Mouse (Mus musculus) heart, adult 9 months (tissue): ENCODE data around the gene Hoxb4.

Experiments used
- DNase-seq, 2 experiments: peaks; one replicate each; pipeline ENCODE4 v3.0.0; 2022; ENCODE audit warnings: low spot score in 2 of 2

Hoxb4 gene

DNA sequence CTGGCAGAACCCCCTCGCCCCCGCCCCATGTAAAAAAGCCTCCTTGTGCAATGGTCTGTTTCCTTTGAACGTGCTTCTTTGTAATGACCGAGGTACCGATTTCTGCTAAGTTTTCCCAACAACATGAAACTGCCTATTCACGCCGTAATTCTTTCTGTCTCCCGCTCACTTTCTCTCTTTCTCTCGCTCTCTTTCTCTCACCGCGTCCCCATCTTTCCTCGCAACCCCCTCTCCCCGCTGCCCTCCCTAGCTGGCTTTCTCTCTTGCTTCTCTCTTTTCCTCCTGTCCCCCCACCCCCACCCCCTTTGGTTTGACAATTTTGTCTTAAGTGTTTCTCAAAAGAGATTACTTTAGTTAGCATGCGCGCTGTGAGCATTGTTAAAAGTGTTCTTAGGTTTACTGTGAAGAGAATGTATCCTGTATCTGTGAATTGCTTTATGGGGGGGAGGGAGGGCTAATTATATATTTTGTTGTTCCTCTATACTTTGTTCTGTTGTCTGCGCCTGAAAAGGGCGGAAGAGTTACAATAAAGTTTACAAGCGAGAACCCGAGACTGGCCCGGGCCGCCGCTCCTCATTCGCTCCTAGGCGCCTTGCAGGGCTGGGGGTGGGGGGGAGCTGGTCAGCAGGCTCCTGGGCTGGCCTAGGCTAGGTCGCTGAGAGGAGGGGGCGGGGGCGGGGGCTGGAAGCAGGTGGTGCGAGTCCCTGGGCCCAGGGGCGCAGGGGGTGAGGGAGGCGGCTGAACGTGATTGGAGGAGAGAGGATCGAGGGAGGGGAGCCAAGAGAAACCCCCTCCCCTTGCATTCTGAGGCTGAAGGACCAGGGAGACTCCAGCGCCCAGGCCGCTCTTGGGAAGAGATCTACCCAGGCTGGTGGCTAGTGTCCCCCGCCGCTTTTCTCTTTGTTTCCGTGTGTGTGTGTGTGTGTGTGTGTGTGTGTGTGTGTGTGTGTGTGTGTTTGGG lies 33.0 kb upstream of the Hoxb4 start:
- DNase-seq = no peak

DNA sequence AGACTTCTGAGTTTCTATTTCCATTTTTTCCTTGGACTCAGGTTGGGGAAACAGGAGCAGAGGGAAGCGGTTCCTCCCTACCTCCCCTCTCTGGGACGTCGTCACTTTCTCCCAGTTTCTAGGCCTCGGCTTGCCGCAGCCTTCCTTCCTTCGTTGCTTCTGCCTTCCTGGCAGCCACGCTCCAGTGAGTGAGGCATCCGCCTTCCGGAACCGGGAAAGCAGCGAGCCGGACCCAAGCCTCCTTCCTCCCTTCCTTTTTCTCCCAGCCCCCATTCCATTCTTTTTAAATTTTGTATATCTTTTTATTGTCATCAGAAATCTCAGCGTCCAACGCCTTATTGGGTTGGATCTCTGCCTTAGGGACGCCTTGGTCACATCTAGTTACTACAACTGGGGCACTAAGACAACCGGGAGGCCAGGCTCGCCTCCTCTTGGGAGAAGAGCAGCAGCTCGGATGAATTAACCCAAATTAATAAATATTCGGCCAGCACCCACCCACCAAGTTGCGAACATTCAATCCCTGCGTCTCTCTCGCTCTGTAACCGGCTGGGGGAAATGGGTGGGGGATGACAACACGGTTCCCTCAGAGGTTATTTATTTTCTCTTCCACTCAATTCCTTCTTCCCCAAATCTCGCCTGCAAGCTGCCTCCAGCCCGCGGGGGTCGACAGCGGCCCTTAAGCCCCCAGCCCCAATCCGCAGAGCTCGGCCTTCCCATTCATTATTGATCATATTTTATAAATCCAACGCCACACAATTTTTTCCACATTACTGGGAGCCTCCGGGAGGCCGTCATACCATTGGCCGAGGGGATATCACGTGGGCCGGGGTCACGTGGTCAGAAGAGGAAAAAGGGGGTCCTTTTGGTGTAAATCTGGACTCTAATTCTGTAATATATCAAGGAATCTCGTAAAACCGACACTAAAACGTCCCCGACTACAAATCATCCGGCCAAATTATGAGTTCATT lies 32.0 kb upstream of the Hoxb4 start, which contains the start of gene Hoxb7:
Hoxb7 (plus strand) TSS at position 853 of the 968 bp plus-strand sequence.
- no peak for DNase-seq

DNA sequence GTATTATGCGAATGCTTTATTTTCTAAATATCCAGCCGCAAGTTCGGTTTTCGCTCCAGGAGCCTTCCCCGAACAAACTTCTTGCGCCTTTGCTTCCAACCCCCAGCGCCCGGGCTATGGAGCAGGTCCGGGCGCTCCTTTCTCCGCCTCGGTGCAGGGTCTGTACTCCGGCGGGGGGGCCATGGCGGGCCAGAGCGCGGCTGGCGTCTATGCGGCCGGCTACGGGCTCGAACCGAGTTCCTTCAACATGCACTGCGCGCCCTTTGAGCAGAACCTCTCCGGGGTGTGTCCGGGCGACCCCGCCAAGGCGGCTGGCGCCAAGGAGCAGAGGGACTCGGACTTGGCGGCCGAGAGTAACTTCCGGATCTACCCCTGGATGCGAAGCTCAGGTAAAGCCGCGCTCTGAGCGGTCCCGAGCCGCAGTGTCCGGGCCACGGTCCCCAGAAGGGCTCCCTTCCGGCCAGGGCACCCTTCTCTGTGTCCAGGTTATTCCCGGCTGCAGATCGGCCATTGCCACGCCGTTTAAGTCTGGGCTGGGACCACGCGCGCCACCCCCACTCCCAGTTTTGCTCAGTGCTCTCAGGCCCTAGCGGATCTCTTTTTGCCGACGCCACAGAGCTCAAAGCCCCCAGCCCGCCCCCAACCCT lies 31.2 kb upstream of the Hoxb4 start:
- DNase-seq = no peak

DNA sequence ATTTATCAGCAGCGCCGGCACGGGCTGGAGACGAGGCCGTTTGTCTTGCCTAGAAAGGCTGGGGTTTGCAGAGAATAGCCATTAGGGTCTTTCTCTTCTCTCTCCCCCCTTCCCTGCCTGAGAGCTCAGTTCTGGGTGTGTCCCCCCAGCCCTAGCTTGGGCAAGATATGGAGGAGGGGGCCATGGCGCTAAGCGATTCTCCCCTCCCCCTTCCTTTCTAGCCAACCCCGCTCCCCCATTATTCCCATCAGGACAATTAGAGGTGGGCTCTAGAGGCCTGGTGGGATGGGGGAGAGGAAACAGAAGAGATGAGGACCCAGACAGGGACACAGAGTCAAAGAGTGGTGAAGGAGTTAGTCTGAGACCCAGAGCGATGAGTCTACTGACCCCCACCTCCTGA lies 30.7 kb upstream of the Hoxb4 start:
- no peak for DNase-seq

DNA sequence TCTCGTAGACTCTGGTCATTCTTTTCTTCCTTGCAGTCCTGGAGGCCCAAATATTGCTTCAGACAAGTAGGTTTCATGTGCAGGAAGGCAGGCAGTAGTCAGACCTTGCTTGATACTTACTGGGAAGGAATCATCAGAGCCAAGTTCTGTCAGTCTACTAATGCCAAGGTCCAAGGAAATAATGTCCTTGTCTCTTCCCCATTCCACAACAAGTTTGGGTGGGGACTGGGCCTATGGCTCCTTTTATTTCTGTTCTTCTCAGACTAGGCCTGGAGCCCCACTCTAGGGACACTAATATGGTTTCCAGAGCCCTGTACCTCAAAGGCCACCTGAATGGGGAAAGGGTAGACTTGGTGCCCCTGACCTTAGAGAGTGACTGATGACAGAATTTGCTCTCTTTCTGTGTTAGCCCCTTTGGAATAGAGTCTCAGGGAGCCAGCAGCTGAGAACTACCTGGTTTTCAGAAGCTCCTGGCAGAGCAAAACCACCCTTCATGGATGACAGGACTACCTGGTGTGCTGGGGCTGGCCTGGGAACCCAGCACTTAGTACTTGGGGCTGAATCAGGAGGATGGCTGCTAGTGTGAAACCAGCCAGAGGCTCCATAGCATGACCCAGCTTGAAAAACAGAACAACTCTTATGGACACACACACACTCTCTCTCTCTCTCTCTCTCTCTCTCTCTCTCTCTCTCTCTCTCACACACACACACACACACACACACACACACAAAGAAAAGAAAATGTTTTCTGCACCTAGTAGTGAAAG lies 29.4 kb upstream of the Hoxb4 start:
- no peak for DNase-seq

DNA sequence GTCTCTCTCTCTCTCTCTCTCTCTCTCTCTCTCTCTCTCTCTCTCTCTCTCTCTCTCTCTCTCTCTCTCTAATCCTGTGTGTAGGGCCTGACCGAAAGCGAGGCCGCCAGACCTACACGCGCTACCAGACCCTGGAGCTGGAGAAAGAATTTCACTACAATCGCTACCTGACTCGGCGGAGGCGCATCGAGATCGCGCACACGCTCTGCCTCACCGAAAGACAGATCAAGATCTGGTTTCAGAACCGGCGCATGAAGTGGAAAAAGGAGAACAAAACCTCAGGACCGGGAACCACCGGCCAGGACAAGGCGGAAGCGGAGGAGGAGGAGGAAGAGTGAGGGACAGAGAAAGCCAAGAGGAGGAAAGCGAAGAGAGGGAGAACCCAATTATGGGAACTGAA lies 28.8 kb upstream of the Hoxb4 start:
- DNase-seq = no peak

DNA sequence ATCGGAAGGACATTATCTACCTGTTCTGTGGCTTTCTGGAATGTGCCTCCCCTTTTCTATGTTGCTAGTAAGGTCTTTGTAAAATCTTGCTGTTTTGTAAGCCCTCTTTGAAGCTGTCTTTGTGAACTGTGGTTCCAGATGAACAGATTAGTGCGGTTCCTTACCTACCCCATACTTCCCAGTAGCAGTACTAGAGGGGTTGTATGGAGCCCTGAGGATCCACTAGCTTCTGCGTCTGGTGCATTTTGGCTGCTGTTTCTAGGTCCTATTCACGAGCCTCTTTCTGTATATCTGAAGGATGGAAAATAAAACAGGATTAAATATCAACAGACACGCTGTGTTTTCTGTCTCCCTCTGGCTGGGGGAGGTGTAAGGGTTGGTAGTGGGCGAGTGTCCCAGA lies 28.2 kb upstream of the Hoxb4 start:
- DNase-seq = no peak

DNA sequence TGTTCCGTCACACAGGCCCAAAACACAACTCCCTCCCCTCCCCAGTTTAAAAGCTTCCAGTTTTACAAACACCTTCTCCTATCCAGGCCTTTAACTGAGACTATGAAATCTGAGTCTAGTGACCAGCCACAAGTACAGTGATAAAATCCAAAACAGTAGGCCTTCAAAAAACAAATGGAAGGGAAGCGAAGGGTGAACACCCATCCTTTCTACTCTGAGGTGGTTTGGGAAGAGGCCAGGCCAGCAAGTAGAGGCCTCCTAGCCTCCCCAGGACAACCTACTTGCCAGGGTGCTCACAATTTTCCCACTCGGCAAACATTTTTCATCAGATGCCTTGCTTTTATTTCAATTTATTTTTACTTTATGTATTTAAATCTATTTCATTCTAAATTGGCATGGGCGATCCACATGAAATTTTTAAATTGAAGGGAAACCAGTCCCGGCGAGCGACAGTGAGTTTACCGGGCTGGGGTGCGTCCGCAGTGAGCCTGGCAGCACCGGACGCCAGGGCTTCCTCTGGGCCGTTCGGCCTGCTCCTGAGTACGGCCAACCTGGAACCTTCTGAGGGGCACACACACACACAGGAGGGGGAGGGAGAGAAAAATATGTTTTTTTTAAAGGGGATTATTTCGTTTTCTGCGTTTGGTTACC lies 27.2 kb upstream of the Hoxb4 start:
- DNase-seq = no peak

DNA sequence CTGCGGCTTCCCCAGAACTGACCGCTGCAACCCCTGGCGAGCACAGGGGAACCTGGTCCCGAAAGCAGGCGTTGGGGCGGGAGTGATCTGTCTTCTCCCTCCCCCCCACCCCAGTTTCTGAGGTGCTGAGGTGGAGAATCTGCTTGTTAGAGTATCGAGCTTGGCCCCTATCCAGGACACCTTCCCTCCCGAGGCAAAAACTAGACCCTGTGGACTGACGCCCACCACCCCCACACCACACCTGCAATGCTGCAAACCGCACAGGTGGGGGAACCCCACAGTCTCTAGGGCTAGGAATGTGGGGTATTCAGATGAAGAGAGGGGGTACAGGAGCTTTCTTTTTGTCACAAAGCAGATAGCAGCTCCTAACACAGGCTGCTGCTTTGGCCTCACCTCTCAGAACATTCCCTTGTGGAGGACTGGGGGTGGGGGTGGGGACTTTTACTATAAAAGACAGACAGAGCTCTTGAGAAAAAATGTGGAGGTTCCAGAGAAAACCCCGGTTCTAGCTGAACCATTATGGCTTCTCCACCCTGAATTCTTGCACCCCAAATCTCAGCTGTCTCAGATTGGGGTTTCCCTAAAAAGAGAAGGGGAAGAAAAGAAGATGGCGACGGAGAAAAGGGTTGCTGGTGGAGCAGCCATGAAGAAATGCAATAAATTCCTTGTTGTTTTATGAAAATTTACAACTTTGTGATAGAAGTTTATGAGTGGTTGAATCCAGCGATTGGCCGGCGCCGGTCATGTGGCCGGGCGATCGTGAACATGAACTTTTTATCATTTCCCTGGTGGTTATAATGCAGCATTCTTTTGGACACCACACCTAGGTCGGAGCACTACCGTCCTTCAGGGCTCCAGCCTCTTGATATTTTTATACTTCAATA lies 26.1 kb upstream of the Hoxb4 start, which contains the start of gene Hoxb6:
Hoxb6 (plus strand) TSS at position 796 of the 884 bp plus-strand sequence.
- no peak for DNase-seq

DNA sequence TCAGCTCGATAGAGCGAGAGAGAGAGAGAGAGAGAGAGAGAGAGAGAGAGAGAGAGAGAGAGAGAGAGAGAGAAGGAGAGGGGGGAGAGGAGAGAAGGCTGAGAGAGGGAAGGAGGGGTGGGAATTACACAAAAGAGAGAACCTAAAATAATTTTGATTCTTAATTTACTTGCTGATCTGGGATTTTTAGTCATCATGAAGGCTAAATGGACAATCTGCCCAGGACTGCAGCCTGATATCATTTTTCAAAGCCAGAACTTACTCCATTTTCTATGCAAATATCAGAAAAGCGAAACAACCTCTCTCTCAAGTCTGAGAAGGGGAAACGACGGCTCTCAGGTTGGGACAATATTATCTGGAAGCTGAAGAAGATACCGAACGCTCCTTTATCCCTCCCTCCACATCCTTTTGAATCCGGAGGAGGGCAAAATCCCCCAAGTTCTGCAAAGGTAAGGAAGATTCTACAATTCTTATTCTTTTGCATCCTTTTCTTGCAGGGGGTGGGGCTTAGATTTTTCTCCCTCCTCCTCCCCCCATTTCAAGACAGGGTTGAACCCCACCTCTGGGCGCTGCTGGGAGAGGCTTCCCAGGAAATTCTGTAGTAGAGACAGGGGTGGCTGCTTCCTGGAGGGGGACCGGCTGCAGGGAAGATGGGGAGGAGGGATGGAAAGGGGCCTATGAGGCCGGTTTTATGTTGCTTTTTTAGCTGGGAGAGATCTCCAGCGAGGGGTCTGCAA lies 25.3 kb upstream of the Hoxb4 start:
- no peak for DNase-seq

DNA sequence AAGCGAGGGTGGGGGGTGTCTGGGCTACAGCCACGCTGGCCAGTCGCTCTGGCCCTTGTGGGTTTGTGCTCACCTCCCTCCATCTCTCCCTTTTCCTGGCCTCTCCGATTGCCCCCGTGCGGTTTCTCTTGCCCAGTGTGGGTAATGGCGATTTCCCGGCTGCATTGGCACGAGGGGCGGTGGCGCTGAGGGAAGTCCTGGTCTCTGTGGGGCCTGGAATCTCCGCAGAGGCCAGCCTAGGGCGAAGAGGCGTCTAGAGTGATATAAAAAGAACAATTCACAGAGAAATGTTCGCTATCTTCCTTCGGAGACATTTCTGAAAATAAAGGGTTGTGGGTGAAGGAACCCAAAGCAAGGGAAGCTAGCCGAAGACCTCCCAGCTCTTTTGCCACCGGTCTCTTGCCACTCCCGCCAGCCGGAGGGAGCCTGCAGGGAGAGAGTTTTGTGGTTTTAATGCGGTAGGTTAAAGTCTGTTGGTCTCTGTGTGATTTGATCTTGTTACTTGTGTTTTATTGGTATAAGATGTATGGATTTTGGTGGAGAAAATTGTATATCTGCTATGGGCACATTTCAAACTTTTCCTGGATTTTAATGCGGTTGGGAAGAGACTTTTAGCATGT lies 24.7 kb upstream of the Hoxb4 start:
- no peak for DNase-seq

DNA sequence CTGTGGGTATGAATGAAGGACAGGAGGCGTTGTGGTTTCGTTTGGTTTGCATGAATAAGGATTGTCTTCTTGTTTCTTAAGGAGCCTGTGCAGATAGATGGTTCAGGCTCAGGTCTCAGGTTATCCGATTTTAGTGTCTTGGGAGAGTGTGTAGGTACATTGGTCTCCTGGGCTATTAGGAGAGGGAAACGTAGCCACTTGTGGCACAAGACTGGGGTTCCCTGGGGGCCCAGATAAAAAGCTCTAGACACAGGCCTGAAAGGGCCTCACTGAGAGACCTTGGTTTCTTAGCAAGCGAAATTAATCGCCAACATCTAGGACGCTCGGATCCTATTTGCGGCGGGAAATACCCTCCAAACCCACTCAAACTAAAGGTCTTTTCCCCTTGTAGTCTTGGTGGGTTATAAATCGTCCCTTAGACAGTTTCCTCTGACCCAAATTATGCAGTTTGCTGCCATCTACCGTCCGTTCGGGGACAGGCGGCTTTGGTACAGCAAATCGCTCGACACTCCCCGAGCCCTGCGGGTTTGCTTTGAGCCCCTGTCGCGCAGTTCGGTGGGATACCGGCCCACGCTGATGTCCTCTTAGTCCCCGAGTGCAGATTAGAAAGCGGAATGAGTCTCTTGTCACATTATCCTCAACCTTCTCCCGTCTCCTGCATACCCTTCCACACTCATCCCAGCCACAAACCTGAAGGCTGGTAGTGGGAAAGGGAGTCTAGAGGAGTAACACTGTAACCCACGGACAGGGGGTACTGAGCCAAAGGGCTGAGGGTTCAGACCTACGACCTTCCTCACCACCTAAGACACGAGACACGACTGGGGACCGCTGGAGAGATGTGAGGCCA lies 23.6 kb upstream of the Hoxb4 start:
- DNase-seq = peak in 1 of 2 experiments; percentile 52

DNA sequence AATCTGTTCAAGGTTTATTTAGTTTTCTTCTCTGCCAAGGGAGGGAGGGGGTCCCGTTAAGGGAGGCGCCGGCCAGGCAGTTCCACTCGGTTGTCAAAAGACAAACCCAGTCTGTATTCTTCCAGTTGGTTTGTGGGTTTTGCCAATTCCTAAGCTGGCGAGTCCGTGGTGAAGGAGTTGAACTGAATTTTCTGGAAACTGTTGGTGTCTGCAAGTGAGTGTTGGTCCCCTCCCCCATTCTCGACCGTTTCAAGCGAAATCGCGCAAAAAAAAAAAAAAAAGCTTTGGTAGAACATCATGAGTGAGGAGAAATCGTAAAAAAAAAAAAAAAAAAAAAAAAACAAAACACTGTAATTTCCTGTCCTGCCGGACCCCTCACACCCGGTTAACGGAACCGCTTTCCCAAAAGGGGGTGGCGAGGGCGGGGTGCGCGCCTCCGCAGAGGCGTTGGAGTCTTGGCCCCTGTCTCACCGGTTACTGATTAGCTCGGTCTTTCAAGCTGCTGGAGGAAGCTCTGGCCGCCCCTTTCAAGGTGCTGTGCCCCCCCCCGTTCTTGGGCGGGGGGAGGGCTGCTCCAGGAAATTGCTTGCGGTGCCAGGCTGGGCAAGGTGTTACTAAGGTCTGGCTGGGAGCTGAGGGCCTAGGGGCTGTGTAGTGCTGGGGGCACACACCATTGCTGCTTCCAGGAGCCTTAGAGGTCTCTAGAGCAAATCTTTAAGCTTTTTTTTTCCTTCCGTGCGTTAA lies 22.8 kb upstream of the Hoxb4 start:
- no peak for DNase-seq

DNA sequence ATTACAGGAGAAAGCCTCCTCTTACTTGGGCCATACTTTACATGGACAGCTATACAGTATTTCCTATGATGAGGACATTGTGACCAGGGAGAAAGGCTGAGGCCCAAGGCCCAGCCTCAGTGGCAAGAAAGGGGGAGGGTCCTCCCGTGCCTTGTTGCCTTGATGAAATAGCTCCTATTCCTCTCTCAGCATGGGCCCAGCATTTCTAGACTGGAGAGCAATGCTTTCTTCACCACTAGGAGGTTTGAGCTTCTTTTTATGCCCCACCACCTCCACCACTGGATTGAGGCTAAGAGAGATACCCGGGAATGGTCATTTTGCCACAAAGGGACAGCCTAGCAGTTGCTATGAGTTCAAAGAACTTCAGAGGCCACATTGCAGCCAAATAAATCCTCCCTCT lies 21.1 kb upstream of the Hoxb4 start:
- no peak for DNase-seq

DNA sequence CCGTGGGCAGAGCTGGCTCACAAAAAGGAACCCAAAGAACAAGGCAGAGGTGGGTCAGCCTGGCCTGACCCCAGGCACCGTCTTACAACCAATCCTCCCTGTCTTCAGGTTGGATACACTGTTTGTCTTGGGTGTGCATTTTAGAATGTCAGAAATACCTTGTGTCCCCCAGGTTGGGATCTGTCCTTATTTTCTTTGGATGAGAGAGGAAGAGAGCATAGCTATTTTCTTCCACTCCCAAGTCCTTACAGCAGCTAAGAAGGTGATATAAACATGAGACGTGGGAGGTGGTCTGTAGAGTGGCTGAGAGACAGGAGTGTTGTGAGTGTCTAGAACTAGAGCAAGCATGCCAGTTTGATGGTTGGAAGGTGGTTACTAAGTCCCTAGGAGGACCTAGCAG lies 20.6 kb upstream of the Hoxb4 start:
- no peak for DNase-seq

DNA sequence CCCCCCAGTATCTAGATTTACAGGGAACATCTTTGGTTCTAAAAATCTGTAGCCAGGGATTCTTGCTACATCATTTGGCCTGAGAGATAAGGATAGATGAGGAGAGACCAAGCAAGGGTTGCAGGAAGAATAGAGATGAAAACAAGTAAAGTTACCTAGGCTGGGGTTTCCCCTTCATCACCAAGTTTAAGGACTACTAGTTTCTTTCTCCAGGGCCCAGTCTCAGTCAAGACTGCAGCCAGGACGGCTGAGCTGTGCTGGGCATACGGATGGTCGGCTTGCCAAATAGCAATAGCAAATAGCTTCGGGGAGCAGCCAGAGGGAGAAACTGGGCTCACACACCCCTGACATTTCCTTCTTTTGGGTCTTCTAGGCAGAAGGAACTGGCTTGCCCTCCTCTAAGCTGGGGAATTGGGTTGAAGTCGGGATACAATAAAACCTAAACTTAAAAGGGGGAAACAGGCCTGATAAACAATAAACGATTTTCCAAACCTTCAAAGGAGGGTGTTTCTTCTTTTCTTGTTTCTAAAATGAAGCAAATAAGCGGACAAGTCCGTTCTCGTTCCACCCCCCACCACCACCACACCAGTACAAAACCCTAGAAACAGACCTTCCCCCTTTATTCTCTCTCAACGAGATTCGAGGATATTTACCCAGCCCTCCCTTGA lies 20.0 kb upstream of the Hoxb4 start:
- DNase-seq = no peak
